Mouse (Mus musculus): ENCODE results near the gene Cgref1. TPM values are rescaled to one million over a fixed set of nuclear protein-coding genes. Genes with fewer than 3 reads are reported as not detected.

The Cgref1 gene
- not detected in 2 replicates for polyA plus RNA-seq (2012)

- no peak for TF ChIP-seq GATA1 (IDR thresholded peaks at IDR 0.05; ENCODE audit: low read length)
These were observed at the start of gene Cgref1 for GRCm38 (mm10) chr5:30944956-30945781. Gene Cgref1 (minus strand): TSS chr5:30945591.

GRCm38 (mm10) chr5:30994074-30994473 is 48.7 kb upstream of the Cgref1 start:
- TF ChIP-seq GATA1 (IDR thresholded peaks at IDR 0.05; ENCODE audit: low read length), result no peak

GRCm38 (mm10) chr5:30992980-30993676 is 47.7 kb upstream of the Cgref1 start:
- no peak for TF ChIP-seq GATA1 (IDR thresholded peaks at IDR 0.05; ENCODE audit: low read length)

DNA sequence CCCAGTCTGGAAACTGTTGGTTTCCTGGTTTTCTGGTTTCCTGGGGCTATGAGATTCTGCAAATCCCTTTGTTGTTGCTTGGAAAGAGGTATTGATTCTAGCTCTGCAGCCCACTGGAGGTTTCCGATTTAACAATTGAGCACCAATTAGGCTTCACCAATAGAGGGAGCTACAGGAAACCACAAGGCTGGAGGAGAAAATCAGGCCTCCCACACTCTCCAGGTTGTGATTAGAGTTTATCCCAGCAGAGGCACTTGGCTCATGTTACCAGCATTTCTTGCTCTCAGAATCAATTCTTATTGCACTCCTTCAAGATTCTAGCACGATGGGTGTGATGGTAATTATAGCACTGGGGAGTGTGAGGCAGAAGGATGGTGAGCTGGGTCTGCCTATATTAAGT is 37.0 kb upstream of the Cgref1 start:
- no peak for TF ChIP-seq GATA1 (IDR thresholded peaks at IDR 0.05; ENCODE audit: low read length)

- no peak for TF ChIP-seq GATA1 (IDR thresholded peaks at IDR 0.05; ENCODE audit: low read length)
These were observed 29.7 kb upstream of the Cgref1 start for GRCm38 (mm10) chr5:30974870-30975656.

- TF ChIP-seq GATA1 (IDR thresholded peaks at IDR 0.05; ENCODE audit: low read length), result no peak
These were observed 24.0 kb upstream of the Cgref1 start for GRCm38 (mm10) chr5:30969440-30969839.

DNA sequence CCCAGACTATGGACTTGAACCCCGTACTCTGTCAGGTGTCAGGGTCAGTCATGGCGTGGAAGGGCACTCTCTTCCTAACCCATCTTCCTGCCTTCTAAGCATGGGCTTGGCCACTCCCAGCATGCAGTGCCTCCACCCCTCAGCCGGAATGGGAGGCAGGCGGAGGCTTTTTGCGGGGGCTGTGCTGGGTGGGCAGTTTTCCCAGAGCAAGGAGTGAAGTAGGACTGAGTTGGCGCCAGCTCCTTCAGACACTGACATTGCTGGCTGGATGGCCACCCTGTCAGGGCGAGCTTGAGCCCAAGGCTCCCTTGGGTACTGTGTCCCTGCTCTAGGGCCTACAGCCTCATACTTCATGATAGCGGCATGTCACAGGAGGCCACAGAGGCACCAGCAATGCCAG is 23.0 kb upstream of the Cgref1 start, which contains the start of gene Tcf23:
Gene Tcf23, plus strand, starts transcription at position 247 of the 400 bp plus-strand sequence.
- no peak for TF ChIP-seq GATA1 (IDR thresholded peaks at IDR 0.05; ENCODE audit: low read length)

GRCm38 (mm10) chr5:30966189-30966588 is 20.8 kb upstream of the Cgref1 start:
- no peak for TF ChIP-seq GATA1 (IDR thresholded peaks at IDR 0.05; ENCODE audit: low read length)

DNA sequence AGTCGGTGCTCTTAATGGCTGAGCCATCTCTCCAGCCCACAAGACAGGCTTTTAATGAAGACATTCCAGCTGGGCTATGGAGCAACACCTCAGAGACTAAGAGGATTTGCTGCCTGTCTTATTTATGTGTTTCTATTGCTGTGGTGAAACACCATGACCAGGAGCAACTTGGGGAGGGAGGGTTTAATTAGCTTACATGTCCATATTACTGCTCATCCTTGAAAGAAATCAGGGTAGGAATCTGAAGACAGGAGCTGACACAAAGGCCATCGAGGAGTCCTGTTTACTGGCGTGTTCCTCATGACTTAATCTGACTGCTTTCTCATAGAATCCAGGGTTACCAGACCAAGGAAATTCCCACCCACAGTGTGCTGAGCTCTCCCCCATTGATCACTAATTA is 18.5 kb upstream of the Cgref1 start:
- TF ChIP-seq GATA1 (IDR thresholded peaks at IDR 0.05; ENCODE audit: low read length), result no peak

- TF ChIP-seq GATA1 (IDR thresholded peaks at IDR 0.05; ENCODE audit: low read length), result no peak
These were observed 16.4 kb upstream of the Cgref1 start for GRCm38 (mm10) chr5:30961545-30962505.

GRCm38 (mm10) chr5:30960814-30961213 is 15.4 kb upstream of the Cgref1 start:
- TF ChIP-seq GATA1 (IDR thresholded peaks at IDR 0.05; ENCODE audit: low read length), result no peak

GRCm38 (mm10) chr5:30959966-30960501 is 14.6 kb upstream of the Cgref1 start, which contains the start of gene Preb:
Gene Preb (minus strand): TSS chr5:30960361.
- TF ChIP-seq GATA1 (IDR thresholded peaks at IDR 0.05; ENCODE audit: low read length), result no peak

DNA sequence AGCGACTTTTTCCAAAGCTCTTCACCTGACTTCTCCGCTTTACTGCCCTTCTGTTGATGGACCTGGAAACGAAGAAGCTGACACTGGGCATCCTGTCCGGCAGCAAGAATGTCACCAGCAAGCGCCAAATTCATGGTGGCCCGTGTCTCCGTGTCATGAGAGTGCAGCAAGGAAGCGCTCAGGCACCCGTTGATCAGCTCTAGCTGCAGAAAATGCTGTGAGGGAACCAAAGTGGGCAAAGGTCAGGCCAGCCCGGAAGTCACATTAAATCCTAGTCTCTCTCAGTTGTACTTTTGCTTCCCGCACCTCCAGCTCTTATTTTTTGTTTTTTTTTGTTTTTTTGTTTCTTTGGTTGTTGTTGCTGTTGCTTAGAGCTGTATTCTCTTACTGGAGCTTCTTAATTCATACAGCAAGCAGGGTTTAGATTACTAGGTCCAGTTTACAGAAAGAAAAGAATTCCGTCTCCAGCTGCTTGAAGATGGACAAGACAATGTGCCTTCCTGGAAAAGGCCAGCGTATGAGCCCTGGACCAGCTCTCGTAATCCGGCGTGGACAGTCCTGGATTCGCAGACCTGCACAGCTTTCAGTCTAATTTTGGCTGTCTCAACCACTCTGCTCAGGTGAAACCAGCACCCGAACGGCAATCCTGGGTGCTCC is 13.9 kb upstream of the Cgref1 start:
- TF ChIP-seq GATA1 (IDR thresholded peaks at IDR 0.05; ENCODE audit: low read length), result no peak

- no peak for TF ChIP-seq GATA1 (IDR thresholded peaks at IDR 0.05; ENCODE audit: low read length)
These were observed 12.5 kb upstream of the Cgref1 start for GRCm38 (mm10) chr5:30957891-30958290.
